Mouse (Mus musculus): Measurements from ENCODE around the gene 2810004N23Rik. TPM values are rescaled to one million over a fixed set of nuclear protein-coding genes. Genes with fewer than 3 reads are reported as not detected.

Gene 2810004N23Rik
- polyA plus RNA-seq, 1 experiment from 2014 or later: 42.8 TPM

- Histone ChIP-seq H3K9me3 (ENCODE audit: control insufficient read depth, low read length) (no peaks in the 10 kb centered on the region), H3K36me3 (ENCODE audit: control insufficient read depth, insufficient read depth, low read length) (no peaks in the 10 kb centered on the region), H3K4me3 (ENCODE audit: low read length) (no peak overlapping the region), H3K4me1 (ENCODE audit: control insufficient read depth, insufficient read depth, low read length) (no peaks in the 10 kb centered on the region), H3K27me3 (replicated peaks; ENCODE audit: control insufficient read depth, insufficient read depth, low read length) (no peaks in the 10 kb centered on the region), H3K9ac (ENCODE audit: low read depth, low read length) (no peak overlapping the region), H3K4me2 (ENCODE audit: low read depth, low read length) (no peak overlapping the region), H3K27ac (ENCODE audit: low read length) (no peak overlapping the region)
- 62% methylated on average over 12 of the region's 12 CpGs for WGBS
- ATAC-seq: no peak
Observed at GRCm38 (mm10) chr8:124803824-124804702, 58.9 kb downstream of the 2810004N23Rik start.

- WGBS: 20% methylated on average over 11 of the region's 11 CpGs
- H3K4me2 ChIP-seq (ENCODE audit: low read depth, low read length): no peak overlapping the region
Observed at GRCm38 (mm10) chr8:124800542-124800941, 62.4 kb downstream of the 2810004N23Rik start.

GRCm38 (mm10) chr8:124795781-124796488 lies 67.0 kb downstream of the 2810004N23Rik start:
- peaks cover 50% of the 10 kb centered on the region for H3K27me3 ChIP-seq (replicated peaks; ENCODE audit: control insufficient read depth, insufficient read depth, low read length)
- H3K9ac ChIP-seq (ENCODE audit: low read depth, low read length): no peak overlapping the region
- H3K9me3 ChIP-seq (ENCODE audit: control insufficient read depth, low read length): no peaks in the 10 kb centered on the region
- H3K27ac ChIP-seq (ENCODE audit: low read length): no peak overlapping the region
- peaks cover 29% of the 10 kb centered on the region for H3K4me1 ChIP-seq (ENCODE audit: control insufficient read depth, insufficient read depth, low read length)
- peak overlapping the region; percentile 2; the same call in 1 of the 2 replicates for H3K4me3 ChIP-seq (ENCODE audit: low read length)
- H3K36me3 ChIP-seq (ENCODE audit: control insufficient read depth, insufficient read depth, low read length): no peaks in the 10 kb centered on the region
- ATAC-seq: no peak
- 75% methylated on average over 8 of the region's 8 CpGs for WGBS
- H3K4me2 ChIP-seq (ENCODE audit: low read depth, low read length): no peak overlapping the region

More at GRCm38 (mm10) chr8:124800542-124800941, 62.4 kb downstream of the 2810004N23Rik start:
- no peak overlapping the region for H3K27ac ChIP-seq (ENCODE audit: low read length)
- H3K9ac ChIP-seq (ENCODE audit: low read depth, low read length): no peak overlapping the region
- H3K9me3 ChIP-seq (ENCODE audit: control insufficient read depth, low read length): no peaks in the 10 kb centered on the region
- ATAC-seq: no peak
- no peaks in the 10 kb centered on the region for H3K4me1 ChIP-seq (ENCODE audit: control insufficient read depth, insufficient read depth, low read length)
- H3K36me3 ChIP-seq (ENCODE audit: control insufficient read depth, insufficient read depth, low read length): no peaks in the 10 kb centered on the region
- no peak overlapping the region for H3K4me3 ChIP-seq (ENCODE audit: low read length)
- peaks cover 5% of the 10 kb centered on the region for H3K27me3 ChIP-seq (replicated peaks; ENCODE audit: control insufficient read depth, insufficient read depth, low read length)

DNA sequence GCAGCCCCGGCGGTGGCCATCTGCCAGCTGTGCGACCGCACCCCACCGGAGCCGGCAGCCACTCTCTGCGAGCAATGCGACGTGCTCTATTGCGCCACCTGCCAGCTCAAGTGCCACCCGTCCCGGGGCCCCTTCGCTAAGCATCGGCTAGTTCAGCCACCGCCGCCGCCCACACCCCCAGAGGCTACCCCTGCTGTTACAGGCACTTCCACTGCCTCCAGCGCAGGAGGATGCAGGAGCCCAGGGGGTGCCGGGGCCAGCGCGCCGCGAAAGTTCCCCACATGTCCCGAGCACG lies 68.5 kb downstream of the 2810004N23Rik start:
- H3K27me3 ChIP-seq (replicated peaks; ENCODE audit: control insufficient read depth, insufficient read depth, low read length): peaks cover 54% of the 10 kb centered on the region
- H3K4me1 ChIP-seq (ENCODE audit: control insufficient read depth, insufficient read depth, low read length): peaks cover 29% of the 10 kb centered on the region
- 0% methylated on average over 25 of the region's 25 CpGs for WGBS
- no peaks in the 10 kb centered on the region for H3K36me3 ChIP-seq (ENCODE audit: control insufficient read depth, insufficient read depth, low read length)
- H3K9me3 ChIP-seq (ENCODE audit: control insufficient read depth, low read length): no peaks in the 10 kb centered on the region
- peak; percentile 36 for ATAC-seq
- no peak overlapping the region for H3K27ac ChIP-seq (ENCODE audit: low read length)
- H3K9ac ChIP-seq (ENCODE audit: low read depth, low read length): no peak overlapping the region
- peak overlapping the region; percentile 100 for H3K4me2 ChIP-seq (ENCODE audit: low read depth, low read length)
- peak overlapping the region; percentile 62 for H3K4me3 ChIP-seq (ENCODE audit: low read length)

GRCm38 (mm10) chr8:124793661-124794485 lies 69.0 kb downstream of the 2810004N23Rik start:
- H3K36me3 ChIP-seq (ENCODE audit: control insufficient read depth, insufficient read depth, low read length): no peaks in the 10 kb centered on the region
- H3K4me2 ChIP-seq (ENCODE audit: low read depth, low read length): peak overlapping the region; percentile 100
- peaks cover 54% of the 10 kb centered on the region for H3K27me3 ChIP-seq (replicated peaks; ENCODE audit: control insufficient read depth, insufficient read depth, low read length)
- H3K9me3 ChIP-seq (ENCODE audit: control insufficient read depth, low read length): no peaks in the 10 kb centered on the region
- H3K4me3 ChIP-seq (ENCODE audit: low read length): peak overlapping the region; percentile 62
- under 1% methylated on average over 80 of the region's 81 CpGs for WGBS
- H3K4me1 ChIP-seq (ENCODE audit: control insufficient read depth, insufficient read depth, low read length): peaks cover 29% of the 10 kb centered on the region
- peak; percentile 14 for ATAC-seq
- no peak overlapping the region for H3K27ac ChIP-seq (ENCODE audit: low read length)
- peak overlapping the region; percentile 13; the same call in 1 of the 2 replicates for H3K9ac ChIP-seq (ENCODE audit: low read depth, low read length)

DNA sequence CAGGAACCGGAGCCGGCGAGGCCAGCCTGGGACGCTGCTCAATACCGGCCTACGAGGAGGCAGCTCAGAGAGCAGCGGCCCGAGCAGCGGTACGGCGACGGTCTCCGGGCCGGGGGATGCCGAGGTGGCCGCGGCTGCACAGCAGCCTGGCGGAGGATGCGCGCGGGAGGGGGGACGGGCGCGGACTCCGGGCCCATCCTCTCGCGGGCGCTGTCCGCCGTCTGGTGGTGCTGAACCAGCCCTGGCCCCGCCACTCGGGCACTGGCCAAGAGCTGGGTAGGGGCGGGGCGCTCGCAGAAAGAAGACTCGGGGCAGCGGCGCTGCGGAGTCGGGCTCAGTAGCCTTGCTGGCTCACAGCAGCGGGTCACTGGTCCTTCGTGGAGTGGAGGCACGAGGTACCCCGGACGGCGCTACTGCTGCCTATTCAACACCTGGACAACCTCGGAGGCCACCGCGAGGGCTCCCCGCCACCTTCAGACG lies 69.7 kb downstream of the 2810004N23Rik start:
- ATAC-seq: peak; percentile 89
- no peak overlapping the region; the same call in 1 of the 2 replicates for H3K27ac ChIP-seq (ENCODE audit: low read length)
- H3K9me3 ChIP-seq (ENCODE audit: control insufficient read depth, low read length): no peaks in the 10 kb centered on the region
- H3K9ac ChIP-seq (ENCODE audit: low read depth, low read length): peak overlapping the region; percentile 45; the same call in 1 of the 2 replicates
- peaks cover 54% of the 10 kb centered on the region for H3K27me3 ChIP-seq (replicated peaks; ENCODE audit: control insufficient read depth, insufficient read depth, low read length)
- WGBS: 2% methylated on average over 46 of the region's 51 CpGs
- peak overlapping the region; percentile 62 for H3K4me3 ChIP-seq (ENCODE audit: low read length)
- H3K36me3 ChIP-seq (ENCODE audit: control insufficient read depth, insufficient read depth, low read length): no peaks in the 10 kb centered on the region
- peaks cover 29% of the 10 kb centered on the region for H3K4me1 ChIP-seq (ENCODE audit: control insufficient read depth, insufficient read depth, low read length)
- H3K4me2 ChIP-seq (ENCODE audit: low read depth, low read length): peak overlapping the region; percentile 100

DNA sequence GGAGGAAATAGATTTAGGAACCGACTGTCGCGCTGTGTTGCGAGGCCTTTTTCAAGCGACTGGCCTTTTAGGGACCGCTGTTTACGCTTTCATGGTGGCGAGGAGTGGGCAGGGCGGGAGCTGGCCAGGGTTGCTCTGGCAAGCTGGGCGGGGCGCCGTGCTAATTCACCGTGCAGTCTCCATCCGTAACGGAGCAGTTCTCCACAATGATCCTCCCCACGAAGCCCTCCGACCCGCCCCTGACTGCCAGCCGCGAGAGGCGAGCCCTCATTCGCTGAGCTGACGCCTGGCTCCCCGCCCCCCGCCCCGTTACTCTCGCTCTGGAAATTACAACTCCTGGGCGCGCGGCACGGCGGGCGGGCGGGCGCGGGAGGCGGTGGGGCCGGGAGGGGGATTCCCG lies 70.2 kb downstream of the 2810004N23Rik start, which contains the start of gene Trim67:
TSS of gene Trim67 (plus strand) at position 385 of the 400 bp plus-strand sequence.
- Histone ChIP-seq H3K9me3 (ENCODE audit: control insufficient read depth, low read length) (no peaks in the 10 kb centered on the region), H3K4me3 (ENCODE audit: low read length) (peak within 1 kb of the TSS; percentile 62), H3K27me3 (replicated peaks; ENCODE audit: control insufficient read depth, insufficient read depth, low read length) (peaks cover 54% of the 10 kb centered on the region), H3K36me3 (ENCODE audit: control insufficient read depth, insufficient read depth, low read length) (no peaks in the 10 kb centered on the region), H3K27ac (ENCODE audit: low read length) (peak within 1 kb of the TSS; percentile 37), H3K4me2 (ENCODE audit: low read depth, low read length) (peak within 1 kb of the TSS; percentile 100), H3K4me1 (ENCODE audit: control insufficient read depth, insufficient read depth, low read length) (peaks cover 29% of the 10 kb centered on the region), H3K9ac (ENCODE audit: low read depth, low read length) (peak within 1 kb of the TSS; percentile 45)
- under 1% methylated on average over 38 of the region's 39 CpGs for whole genome bisulfite sequencing
- peak; percentile 78 for ATAC-seq

GRCm38 (mm10) chr8:124792186-124792585 lies 70.7 kb downstream of the 2810004N23Rik start:
- H3K9ac ChIP-seq (ENCODE audit: low read depth, low read length): peak overlapping the region; percentile 45; the same call in 1 of the 2 replicates
- under 1% methylated on average over 32 of the region's 32 CpGs for WGBS
- peaks cover 29% of the 10 kb centered on the region for H3K4me1 ChIP-seq (ENCODE audit: control insufficient read depth, insufficient read depth, low read length)
- peak overlapping the region; percentile 62 for H3K4me3 ChIP-seq (ENCODE audit: low read length)
- peaks cover 54% of the 10 kb centered on the region for H3K27me3 ChIP-seq (replicated peaks; ENCODE audit: control insufficient read depth, insufficient read depth, low read length)
- peak; percentile 38; the same call in 1 of the 2 replicates for ATAC-seq
- H3K36me3 ChIP-seq (ENCODE audit: control insufficient read depth, insufficient read depth, low read length): no peaks in the 10 kb centered on the region
- peak overlapping the region; percentile 100 for H3K4me2 ChIP-seq (ENCODE audit: low read depth, low read length)
- H3K9me3 ChIP-seq (ENCODE audit: control insufficient read depth, low read length): no peaks in the 10 kb centered on the region
- H3K27ac ChIP-seq (ENCODE audit: low read length): peak overlapping the region; percentile 37

Measured in intestine, embryonic 16.5 days (tissue).